Mouse (Mus musculus): ENCODE measurements around the gene Aqr. TPM values are rescaled to one million over a fixed set of nuclear protein-coding genes. Genes with fewer than 3 reads are reported as not detected.

Gene Aqr
- total and polyA plus RNA-seq, 2 experiments from 2014 or later = 22.0 to 31.9 TPM

DNA sequence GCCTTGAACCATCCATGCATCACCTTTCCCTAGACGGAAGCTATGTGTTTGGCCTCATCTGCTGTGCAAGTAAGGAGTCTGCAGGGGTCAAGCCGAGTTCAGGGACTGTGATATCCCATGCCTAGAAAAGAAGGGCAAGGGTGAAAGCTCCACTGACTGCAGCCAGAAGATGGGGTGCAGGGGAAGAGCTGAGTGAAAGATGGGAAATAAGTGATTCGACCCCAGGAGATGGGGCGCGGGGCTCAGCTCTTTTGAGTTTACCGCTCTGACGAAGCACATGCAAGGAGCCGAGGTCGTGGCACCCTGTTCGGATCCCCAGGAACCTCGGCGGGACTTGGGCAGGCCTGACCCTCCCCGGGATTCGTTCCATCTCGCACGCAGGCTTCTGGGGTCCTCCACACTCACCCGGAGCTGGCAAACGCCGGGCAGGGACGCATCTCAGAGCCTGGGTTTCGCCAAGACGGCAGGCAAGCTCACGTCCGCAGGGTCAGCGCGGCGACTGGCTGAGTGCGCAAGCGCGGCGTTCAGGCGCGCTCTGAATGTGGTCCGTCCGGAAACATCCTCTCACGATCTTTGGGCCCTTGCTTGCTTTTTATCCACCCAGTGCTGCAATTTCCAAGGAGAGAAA, 14.2 kb upstream of the Aqr start, which contains the start of gene Zfp770:
Gene Zfp770, minus strand, starts transcription at position 538 of the 628 bp plus-strand sequence.
- no peaks in the 10 kb centered on the region; the same call in 1 of the 2 replicates for H3K36me3 ChIP-seq (ENCODE audit: insufficient read depth)
- under 1% methylated on average over 36 of the region's 36 CpGs for WGBS
- peaks cover 11% of the 10 kb centered on the region for H3K4me1 ChIP-seq (ENCODE audit: insufficient read depth)
- ATAC-seq (peak; percentile 99), DNase-seq (peak; percentile 92)
- H3K9me3 ChIP-seq (ENCODE audit: low read length) = no peaks in the 10 kb centered on the region
- peak within 1 kb of the TSS; percentile 78 for H3K27ac ChIP-seq (ENCODE audit: low read depth, low read length)
- no peak for TF ChIP-seq CTCF (IDR thresholded peaks at IDR 0.05; ENCODE audit: low read depth)
- H3K27me3 ChIP-seq (ENCODE audit: insufficient read depth, low read length) = no peaks in the 10 kb centered on the region
- peak within 1 kb of the TSS; percentile 65 for H3K4me2 ChIP-seq (ENCODE audit: low read depth)
- peak within 1 kb of the TSS; percentile 82 for H3K9ac ChIP-seq
- peak within 1 kb of the TSS; percentile 68 for H3K4me3 ChIP-seq (ENCODE audit: low read depth, low read length)

DNA sequence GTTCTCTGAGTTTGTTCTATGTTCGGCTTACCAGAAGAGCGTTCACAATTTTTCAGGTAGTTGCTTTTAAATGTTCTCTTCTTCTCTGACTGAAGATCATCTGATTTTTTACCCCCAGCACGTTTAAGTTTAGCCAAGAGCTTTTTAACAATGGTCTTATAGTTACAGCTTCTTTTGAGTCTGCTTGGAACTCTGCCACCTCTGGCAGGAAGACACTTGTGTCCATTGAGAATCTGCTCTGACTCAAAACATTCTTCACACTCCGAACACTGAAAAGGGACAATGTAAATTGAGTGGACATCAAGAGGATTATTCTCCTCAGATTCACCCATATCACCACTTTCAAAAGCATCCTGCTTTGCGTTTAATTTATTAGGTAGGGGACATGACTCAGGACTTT, 9.6 kb upstream of the Aqr start:
- Histone ChIP-seq H3K9me3 (ENCODE audit: low read length) (no peaks in the 10 kb centered on the region), H3K4me1 (ENCODE audit: insufficient read depth) (peaks cover 11% of the 10 kb centered on the region), H3K27me3 (ENCODE audit: insufficient read depth, low read length) (no peaks in the 10 kb centered on the region), H3K36me3 (ENCODE audit: insufficient read depth) (peaks cover 3% of the 10 kb centered on the region; the same call in 1 of the 2 replicates), H3K9ac (no peak overlapping the region), H3K4me3 (ENCODE audit: low read depth, low read length) (no peak overlapping the region), H3K4me2 (ENCODE audit: low read depth) (no peak overlapping the region), H3K27ac (ENCODE audit: low read depth, low read length) (no peak overlapping the region)
- TF ChIP-seq CTCF (IDR thresholded peaks at IDR 0.05; ENCODE audit: low read depth) = no peak
- no peak for DNase-seq
- ATAC-seq = no peak
- 71% methylated on average over 5 of the region's 5 CpGs for WGBS

DNA sequence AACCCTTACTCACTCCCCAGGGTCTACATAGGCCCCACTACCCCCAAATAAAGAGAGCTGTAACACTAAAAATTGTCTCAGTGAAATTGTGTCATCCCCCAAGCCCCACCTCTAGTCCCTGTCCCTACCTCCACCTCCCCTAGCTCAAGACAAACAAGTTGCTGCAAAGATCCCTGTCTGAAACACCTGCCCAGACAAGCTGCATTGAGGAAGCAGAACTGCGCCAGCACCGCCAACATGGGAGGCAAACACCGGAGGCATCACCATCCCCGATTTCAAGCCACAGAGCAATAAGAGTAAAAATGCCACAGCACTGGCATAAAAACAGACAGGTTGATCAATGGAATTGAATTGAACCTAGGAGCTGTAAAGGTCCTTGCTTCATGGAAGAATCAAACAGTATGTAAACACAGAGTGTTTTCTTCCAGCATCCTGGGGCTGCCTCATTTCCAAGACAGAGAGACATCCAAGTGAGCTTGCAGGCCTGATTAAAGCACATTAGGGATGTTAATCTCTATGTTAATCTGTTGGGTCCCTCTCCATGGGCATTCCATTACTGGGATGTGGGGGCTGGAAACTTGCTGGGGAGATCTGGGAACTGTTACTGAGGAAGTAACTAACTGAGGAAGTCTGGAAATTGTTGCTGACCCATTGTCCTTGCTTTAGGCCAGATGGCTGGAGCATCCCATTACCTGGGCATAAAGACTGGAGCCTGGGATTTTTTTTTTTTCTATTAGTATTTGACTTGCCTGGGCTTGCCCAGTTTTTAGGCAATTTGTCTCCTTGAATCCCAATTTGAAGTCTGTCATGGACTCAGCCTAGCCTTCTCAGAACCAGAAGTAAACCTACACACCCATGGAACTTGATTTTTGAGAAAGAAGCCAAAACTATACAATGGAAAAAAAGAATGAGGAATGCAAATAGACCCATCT, 8.8 kb downstream of the Aqr start:
- Histone ChIP-seq H3K27me3 (ENCODE audit: insufficient read depth, low read length) (no peaks in the 10 kb centered on the region), H3K9me3 (ENCODE audit: low read length) (no peaks in the 10 kb centered on the region), H3K36me3 (ENCODE audit: insufficient read depth) (no peaks in the 10 kb centered on the region), H3K4me3 (ENCODE audit: low read depth, low read length) (no peak overlapping the region), H3K4me1 (ENCODE audit: insufficient read depth) (peaks cover 8% of the 10 kb centered on the region; the same call in 1 of the 2 replicates), H3K4me2 (ENCODE audit: low read depth) (no peak overlapping the region), H3K27ac (ENCODE audit: low read depth, low read length) (no peak overlapping the region), H3K9ac (no peak overlapping the region)
- TF ChIP-seq CTCF (IDR thresholded peaks at IDR 0.05; ENCODE audit: low read depth) = no peak
- DNase-seq = no peak
- 39% methylated on average over 4 of the region's 4 CpGs for WGBS
- ATAC-seq = no peak

GRCm38 (mm10) chr2:114174651-114175484, 12.0 kb downstream of the Aqr start:
- Histone ChIP-seq H3K9ac (peak overlapping the region; percentile 62), H3K9me3 (ENCODE audit: low read length) (no peaks in the 10 kb centered on the region), H3K27me3 (ENCODE audit: insufficient read depth, low read length) (no peaks in the 10 kb centered on the region), H3K4me1 (ENCODE audit: insufficient read depth) (peaks cover 8% of the 10 kb centered on the region; the same call in 1 of the 2 replicates), H3K36me3 (ENCODE audit: insufficient read depth) (peaks cover 5% of the 10 kb centered on the region), H3K4me3 (ENCODE audit: low read depth, low read length) (peak overlapping the region; percentile 63), H3K27ac (ENCODE audit: low read depth, low read length) (no peak overlapping the region), H3K4me2 (ENCODE audit: low read depth) (peak overlapping the region; percentile 68)
- under 1% methylated on average over 44 of the region's 44 CpGs for WGBS
- TF ChIP-seq CTCF (IDR thresholded peaks at IDR 0.05; ENCODE audit: low read depth) = peak; percentile 92
- peak; percentile 99 for ATAC-seq
- peak; percentile 87 for DNase-seq

GRCm38 (mm10) chr2:114173248-114173647, 13.6 kb downstream of the Aqr start:
- H3K4me3 ChIP-seq (ENCODE audit: low read depth, low read length) = no peak overlapping the region
- no peak for DNase-seq
- H3K9me3 ChIP-seq (ENCODE audit: low read length) = no peaks in the 10 kb centered on the region
- H3K27me3 ChIP-seq (ENCODE audit: insufficient read depth, low read length) = no peaks in the 10 kb centered on the region
- no peak for TF ChIP-seq CTCF (IDR thresholded peaks at IDR 0.05; ENCODE audit: low read depth)
- no peak overlapping the region for H3K9ac ChIP-seq
- H3K4me2 ChIP-seq (ENCODE audit: low read depth) = no peak overlapping the region
- no peak overlapping the region for H3K27ac ChIP-seq (ENCODE audit: low read depth, low read length)
- no peak for ATAC-seq
- peaks cover 8% of the 10 kb centered on the region; the same call in 1 of the 2 replicates for H3K4me1 ChIP-seq (ENCODE audit: insufficient read depth)
- peaks cover 11% of the 10 kb centered on the region for H3K36me3 ChIP-seq (ENCODE audit: insufficient read depth)

GRCm38 (mm10) chr2:114167837-114168236, 19.0 kb downstream of the Aqr start:
- TF ChIP-seq CTCF (IDR thresholded peaks at IDR 0.05; ENCODE audit: low read depth) = no peak
- ATAC-seq (no peak), DNase-seq (no peak)
- H3K4me1 ChIP-seq (ENCODE audit: insufficient read depth) = no peaks in the 10 kb centered on the region
- H3K36me3 ChIP-seq (ENCODE audit: insufficient read depth) = peaks cover 34% of the 10 kb centered on the region
- no peaks in the 10 kb centered on the region for H3K9me3 ChIP-seq (ENCODE audit: low read length)
- no peak overlapping the region for H3K4me2 ChIP-seq (ENCODE audit: low read depth)
- H3K9ac ChIP-seq = no peak overlapping the region
- H3K27ac ChIP-seq (ENCODE audit: low read depth, low read length) = no peak overlapping the region
- H3K4me3 ChIP-seq (ENCODE audit: low read depth, low read length) = no peak overlapping the region
- H3K27me3 ChIP-seq (ENCODE audit: insufficient read depth, low read length) = no peaks in the 10 kb centered on the region
